Mouse (Mus musculus): ENCODE measurements around the gene Ccng1. TPM values are rescaled to one million over a fixed set of nuclear protein-coding genes. Genes with fewer than 3 reads are reported as not detected.
"Not testable (repeated sequence)": the region's sequence is repeated elsewhere in the genome, so short reads cannot be mapped to it uniquely, and the experiment has no call there.

The Ccng1 gene
- total RNA-seq, 2 experiments from 2014 or later: 461 to 588 TPM

DNA sequence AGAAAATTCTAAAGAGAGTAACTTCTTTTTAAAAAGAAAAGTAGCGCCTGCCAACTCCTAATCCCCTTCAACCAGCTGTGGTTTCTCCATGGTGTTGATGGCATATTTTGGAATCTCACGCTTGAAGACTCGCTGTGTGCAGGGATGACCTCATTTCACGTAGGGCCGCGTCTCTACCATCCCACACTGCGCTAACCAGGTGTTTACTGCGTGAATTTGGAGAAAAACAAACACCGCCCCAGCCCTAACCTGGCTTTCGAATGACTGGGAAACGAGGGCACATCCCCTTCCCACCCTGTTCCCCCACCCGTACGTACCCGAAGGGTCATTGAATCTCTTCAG is 22.1 kb downstream of the Ccng1 start:
- DNase-seq: no peak

DNA sequence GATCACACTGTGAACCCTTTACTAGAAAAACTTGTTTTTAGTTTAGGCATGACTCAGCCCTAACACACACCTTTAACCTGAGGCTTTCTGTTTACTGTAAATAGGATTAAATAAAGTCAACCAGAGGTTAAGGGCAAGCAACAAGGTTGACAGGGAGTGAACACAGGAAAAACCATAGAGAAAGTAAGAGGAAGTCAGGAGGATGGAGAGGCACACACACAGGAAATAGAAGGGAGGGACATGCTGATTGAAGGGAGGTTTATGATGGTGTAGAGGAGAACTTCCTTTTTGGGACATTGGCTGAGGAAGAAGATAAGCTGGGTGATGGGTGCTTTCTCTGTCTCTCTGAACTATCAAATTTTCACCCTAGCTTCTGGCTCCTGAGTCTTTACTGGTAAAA is 36.8 kb downstream of the Ccng1 start:
- no peak for DNase-seq

DNA sequence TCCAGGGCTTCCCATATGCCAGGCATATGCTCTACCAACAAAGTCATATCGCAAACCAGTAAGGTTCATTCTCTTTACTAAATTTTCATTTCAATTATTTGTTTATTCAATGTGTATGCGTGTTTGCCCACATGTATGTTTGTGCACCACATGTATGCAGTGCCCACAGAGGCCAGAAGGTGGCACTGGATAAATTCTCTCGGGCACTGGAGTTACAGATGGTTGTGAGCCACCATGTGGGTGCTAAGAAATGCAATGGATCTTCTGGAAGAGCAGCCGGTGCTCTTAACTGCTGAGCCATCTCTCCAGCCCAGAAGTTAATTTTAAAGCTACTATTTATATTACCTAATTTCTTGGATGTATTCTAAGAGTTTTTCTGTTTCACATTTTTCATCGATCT is 39.6 kb downstream of the Ccng1 start:
- DNase-seq: no peak

DNA sequence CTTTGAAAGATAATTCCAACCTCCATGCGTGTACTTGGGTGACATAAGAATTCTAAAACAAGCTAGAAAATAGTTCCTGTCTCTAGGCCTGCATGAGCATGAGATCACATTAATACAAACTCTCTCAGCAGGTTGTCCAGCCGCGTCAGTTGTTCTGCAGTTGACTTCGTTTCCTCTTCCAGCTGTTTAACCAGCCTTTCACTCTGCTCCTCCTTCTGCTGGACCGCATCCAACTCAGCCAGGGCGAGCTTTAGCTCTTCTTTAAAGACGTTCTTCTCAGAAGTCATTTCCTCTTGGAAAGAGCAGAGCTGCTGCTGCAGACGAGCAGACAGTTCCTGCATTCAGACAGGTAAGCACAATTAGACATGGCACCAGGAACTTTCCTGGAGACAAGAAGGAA is 41.3 kb downstream of the Ccng1 start:
- no peak for DNase-seq

DNA sequence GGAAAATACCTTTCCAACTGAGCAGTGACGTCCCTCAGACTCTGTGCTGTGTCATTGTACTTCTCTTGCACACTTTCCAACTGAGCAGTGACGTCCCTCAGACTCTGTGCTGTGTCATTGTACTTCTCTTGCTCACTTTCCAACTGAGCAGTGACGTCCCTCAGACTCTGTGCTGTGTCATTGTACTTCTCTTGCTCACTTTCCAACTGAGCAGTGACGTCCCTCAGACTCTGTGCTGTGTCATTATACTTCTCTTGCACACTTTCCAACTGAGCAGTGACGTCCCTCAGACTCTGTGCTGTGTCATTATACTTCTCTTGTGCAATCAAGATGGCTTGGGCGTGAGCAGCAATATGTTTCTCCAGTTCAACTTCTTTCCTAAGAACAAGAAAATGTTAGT is 45.2 kb downstream of the Ccng1 start:
- not testable (repeated sequence) for DNase-seq

Other genes with a start within 250 kb of the Ccng1 start
- 10 to 100 TPM; 55.3 to 61.3 TPM for gene Mat2b, start 60.1 kb downstream of the Ccng1 start, total RNA-seq (2021)
- 1 to 10 TPM; 3.7 to 4.5 TPM for gene Hmmr, start 21.9 kb downstream of the Ccng1 start, total RNA-seq (2021)
- gene Nudcd2, start 21.6 kb downstream of the Ccng1 start, total RNA-seq (2021): 10 to 100 TPM; 20.9 to 27.9 TPM